Mouse (Mus musculus) 416B (cell line): ENCODE measurements around the gene Sh3rf1.

Experiments used
- DNase-seq: peaks from one replicate; pipeline ENCODE4 v3.0.0; 2011; ENCODE audit warnings: low read depth

The Sh3rf1 gene

DNA sequence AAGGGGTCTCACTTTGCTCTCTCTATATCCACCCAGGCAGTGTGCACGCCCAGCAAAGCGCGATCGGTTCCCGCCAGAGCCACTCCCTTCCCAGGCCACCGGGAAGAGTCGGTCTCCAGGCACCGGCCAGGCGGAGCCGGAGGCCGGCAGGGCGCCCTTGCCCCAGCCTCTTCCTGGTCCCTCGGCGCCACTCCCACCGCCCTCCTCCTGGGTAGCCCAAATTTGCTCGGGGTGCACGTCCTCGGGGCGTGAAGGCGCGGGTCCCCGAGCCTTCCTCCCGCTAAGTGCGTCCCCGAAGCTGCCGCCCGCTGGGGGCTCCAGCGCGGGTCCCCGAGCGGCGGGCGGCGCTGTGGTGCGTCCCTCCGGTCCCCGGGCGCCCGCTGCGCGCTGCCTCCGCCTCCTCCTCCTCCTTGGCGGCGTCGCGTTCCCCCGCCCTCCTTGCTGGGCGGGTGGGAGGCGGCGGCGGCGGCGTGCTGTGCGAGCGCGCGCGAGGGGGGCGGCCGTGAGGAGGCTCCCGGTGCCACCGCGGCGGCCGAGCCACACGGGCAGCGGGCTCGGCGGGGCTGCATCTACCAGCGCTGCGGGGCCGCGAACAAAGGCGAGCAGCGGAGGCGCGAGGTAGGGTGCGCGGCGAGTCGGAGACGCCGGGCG lies at the start of gene Sh3rf1:
Sh3rf1 (plus strand) TSS at position 144 of the 651 bp plus-strand sequence.
- DNase-seq: peak; percentile 60

DNA sequence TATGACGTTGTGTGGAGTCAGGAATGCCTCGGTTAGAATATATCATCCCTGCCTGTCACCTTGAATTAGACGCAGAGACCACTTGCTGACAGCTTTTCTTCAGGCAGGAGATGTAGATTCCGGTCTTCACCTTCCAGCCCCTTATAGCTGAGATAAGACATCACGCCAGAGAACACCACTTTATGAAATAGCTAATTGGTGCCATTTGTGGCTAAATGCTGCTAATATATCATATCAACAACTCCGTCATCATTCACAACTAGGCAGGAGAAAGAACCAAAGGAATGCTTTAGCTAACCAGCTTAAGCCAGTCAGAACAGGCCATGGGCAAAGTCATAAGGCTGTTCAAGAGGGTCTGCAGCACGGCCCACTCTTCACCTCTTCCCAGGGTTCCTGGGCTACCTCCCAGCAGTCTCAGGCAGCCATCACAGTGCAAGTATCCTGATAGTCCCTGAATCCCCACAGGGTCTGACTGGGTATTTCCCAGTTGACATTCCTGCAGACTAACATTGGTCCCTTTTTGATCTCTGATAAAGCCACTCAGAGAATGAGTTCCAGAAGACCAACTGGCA lies 49.7 kb upstream of the Sh3rf1 start:
- DNase-seq: no peak

DNA sequence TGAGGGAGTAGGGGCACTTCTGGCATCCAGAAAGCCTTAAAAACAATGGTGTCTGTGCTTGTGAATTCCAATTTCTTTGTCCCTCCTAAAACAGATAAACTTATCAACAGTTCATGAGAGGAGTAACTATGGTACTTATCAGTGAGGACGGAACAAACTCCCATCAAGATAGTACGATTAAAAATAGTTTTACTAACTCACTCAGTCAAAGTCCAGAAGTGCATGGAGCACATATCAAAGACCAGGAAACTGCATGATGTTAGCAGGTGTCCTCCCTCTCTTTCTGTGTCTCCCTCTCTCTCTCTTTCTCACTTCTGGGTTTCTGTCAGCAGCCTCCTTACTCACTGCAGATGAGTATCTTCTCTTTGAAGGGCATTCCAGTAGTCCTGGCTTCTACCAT lies 47.8 kb upstream of the Sh3rf1 start:
- DNase-seq: no peak

DNA sequence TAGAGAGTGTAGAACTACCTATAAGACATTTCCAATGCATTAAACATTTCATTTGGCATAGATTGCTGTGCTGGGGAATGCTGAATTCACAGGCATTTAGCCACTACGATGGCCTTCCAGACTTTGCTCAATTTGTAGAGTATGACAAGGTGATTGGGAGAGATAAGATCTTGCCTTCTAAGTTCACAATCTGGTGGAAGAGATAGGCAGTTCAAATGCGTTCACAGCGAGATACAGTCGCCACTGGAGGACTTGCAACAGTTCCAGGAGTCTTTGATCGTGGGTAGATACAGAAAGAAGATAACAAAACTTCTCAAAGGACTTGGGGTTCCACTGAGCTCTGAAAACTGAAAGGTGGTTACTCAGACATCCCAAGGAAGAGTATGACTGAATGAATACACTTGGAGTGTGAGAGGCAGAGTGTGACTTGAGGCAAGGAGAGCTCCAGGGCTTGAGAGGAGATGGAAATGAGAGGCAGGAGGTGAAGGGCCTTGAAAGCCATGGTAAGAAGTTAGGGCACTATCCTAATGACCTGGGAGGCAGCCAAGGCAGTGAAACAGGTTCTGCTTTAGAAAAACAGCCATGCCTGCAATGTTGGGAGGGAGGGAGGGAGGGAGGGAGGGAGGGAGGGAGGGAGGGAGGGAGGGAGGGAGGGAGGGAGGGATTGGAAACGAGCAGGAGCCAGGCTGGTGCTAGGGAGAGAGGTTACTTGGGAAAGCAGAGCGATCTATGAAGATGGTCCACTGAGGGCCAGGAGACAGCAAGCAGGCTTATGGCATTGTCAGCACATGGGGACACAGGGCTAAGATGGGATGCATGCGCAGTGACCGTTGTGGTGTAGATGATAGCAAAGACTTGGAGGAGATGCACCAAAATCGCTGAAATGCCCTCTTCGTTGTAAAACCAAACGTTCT lies 45.7 kb upstream of the Sh3rf1 start:
- DNase-seq: peak; percentile 60

DNA sequence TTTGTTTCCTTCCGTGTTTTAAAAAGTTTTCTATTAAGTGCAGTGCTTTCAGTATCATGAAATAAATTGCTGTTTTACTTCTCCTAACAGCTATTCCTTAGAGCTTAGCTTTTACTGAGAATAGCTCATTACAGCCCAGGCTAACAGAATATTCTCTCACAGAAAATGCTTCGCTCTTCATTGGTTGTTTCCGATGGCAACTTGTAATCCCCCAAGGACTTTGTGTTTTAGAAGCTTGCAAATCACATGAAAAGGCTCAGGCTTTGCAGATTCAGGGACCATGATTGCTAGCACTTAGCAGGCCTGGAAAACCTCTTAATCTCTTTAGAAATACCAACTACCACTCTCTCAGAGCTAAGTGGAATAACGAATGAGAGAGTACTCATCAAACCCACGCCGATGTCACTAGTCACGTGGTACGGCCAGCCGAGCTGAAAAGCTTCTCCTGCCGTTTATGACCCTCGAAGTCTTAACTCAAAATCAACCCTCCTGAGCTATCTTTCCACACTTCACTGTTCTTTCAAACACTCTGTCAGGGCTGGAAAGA lies 45.0 kb upstream of the Sh3rf1 start:
- no peak for DNase-seq

DNA sequence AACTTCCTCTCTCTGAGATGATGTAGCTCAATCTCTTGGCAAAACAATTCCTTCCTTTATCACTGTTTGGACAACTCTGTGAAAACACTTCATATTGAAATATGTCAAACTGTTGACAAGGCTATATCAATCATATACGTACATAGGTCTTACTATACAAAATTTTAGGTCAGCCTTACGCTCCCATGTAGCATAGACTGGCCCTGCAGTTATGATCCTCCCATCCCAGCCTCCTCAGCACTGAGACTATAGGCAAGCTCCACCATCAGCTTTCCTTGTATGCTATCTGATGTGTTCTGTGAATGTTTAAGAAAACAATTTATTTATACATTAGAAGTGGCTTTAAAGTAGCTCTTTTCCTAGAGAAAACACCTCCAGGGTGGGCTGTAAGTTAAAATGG lies 42.1 kb upstream of the Sh3rf1 start:
- no peak for DNase-seq

DNA sequence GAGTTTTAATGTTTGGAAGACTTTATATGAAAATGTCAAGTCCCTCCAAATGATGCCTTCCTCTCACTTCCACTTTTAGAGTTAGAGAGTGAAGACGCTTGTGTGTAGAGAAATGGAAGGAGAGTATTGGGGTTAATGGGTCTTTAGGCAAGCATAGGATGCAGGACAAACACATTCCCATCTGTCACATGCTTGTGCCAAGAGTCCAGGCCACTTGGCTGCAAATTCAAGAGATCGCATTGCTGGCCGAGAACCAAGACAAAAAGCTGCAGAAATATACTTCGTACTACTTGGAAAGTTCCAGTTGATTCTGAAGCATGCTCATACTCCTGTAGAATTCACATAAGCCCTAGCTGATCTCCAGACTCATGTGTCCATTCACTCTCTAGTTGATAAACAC lies 41.7 kb upstream of the Sh3rf1 start:
- no peak for DNase-seq

- peak; percentile 65 for DNase-seq
These were observed 38.1 kb upstream of the Sh3rf1 start for GRCm38 (mm10) chr8:61185274-61186198.

DNA sequence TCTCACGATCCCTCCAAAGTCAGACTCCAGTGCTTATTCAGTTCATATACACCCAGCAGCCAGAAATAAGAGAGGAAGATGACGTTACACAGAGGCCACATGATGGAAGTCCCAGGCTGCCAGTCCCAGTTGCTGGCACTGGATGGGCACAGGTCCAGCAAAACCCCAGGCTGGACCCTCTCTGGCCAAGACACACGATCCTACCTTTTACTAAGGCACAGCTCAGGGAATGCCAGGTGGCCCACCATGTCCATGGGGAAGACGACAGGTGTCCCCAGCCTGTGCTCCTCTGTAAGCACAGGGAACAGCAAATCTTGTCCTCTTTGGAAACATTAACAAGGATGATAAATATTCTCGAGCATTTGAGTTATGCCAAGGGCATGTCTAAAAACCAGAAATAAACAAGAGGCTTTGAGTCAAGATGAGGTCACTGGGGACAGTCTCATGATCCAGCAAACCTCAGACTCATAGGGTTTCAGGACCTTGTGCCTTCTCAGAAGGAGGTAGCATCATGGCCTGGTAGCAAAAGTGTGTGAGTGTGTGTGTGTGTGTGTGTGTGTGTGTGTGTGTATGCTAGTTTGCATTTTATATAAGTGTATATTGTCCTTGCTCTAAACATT lies 29.3 kb upstream of the Sh3rf1 start:
- DNase-seq: no peak

DNA sequence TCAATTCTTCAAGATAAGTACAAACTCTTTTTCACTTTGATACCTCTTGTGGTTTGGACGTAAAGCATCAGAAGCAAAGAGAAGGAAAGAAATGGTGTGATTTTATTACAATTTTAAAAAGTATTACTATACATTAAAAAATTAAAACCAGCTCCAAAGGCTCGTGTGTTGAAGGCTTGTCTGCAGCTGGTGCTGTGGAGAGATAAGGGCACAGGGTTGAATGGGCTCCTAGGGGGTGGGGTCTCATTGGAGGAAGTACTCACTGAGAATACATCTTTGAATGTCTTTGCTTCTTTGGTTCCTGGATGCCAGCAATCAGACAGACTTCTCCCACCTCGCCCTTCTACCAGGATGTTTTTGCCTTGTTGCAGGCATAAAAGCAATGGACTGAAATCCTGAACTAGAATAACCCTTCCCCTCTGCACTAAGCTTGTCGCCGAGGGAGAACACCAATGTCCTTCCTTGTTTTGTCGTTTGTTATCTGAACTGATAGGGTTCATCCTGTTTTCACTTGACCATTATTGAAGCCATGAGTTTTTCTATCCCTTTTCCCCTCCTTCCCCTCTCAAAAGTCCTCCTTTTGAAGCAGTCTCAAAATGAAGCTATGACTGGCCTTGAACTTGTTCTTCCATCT lies 23.3 kb upstream of the Sh3rf1 start:
- DNase-seq: no peak

GRCm38 (mm10) chr8:61203035-61203826 lies 20.4 kb upstream of the Sh3rf1 start:
- no peak for DNase-seq

- no peak for DNase-seq
These were observed 16.8 kb upstream of the Sh3rf1 start for GRCm38 (mm10) chr8:61206876-61207275.

DNA sequence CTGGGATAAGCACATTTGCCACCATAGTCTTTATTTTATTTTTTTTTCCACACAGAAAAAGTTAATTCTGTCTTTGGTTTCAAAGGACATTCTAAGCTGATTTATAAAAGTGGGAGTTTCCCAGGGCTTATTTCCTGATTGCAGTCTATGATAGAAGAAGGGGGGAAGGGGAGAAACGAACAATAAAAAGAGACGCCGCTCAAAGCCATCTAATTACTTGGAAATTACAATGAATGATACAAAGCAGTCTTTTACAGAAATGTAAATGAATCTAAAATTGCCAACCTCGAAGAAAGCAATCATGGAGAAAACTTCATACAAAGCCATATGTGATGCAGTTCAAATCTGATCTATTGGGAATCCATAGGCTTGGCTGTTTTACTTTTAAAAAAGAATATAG lies 16.0 kb upstream of the Sh3rf1 start:
- DNase-seq: no peak

DNA sequence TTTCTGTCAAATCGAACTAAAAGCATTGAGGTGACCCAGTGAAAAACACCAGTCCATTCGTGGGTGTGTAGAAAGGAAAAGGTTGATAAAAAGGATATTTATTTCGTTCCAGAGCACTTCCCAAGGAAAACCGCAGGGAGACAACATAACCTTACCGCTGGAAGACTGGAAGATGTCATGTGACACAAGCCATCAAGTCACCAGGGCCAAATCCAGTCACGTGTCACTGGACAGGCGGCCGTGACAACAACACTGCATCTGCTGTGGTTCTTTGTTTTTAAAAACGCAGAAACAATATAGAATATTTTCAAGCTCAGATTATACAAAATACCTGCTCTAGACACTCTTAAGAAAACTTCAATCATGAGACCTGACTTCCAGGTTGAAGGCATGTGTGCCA lies 15.0 kb upstream of the Sh3rf1 start:
- DNase-seq: no peak

- no peak for DNase-seq
These were observed 12.8 kb upstream of the Sh3rf1 start for GRCm38 (mm10) chr8:61210836-61211235.

GRCm38 (mm10) chr8:61215081-61215819 lies 8.4 kb upstream of the Sh3rf1 start:
- DNase-seq: no peak

- DNase-seq: no peak
These were observed 6.7 kb upstream of the Sh3rf1 start for GRCm38 (mm10) chr8:61217017-61217416.

DNA sequence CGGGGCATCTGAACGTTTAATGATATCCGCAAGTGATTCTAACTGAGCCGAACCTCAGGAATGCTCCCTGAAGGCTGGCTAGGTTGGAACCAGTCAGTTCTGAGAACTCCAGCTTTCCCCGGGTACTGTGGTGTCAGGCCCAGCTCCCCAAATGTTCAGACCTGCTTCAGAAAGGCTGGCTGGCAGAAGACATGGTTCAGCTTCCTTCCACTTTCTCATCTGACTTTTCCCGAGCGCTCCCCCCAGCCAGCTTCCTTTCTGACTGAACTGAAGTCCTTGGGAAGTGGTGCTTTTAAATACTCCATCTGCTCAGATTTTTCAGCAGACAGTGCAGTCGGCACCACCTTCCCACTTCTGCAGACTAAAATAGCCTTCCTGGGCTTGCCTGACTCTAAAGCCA lies 6.2 kb upstream of the Sh3rf1 start:
- DNase-seq: no peak

DNA sequence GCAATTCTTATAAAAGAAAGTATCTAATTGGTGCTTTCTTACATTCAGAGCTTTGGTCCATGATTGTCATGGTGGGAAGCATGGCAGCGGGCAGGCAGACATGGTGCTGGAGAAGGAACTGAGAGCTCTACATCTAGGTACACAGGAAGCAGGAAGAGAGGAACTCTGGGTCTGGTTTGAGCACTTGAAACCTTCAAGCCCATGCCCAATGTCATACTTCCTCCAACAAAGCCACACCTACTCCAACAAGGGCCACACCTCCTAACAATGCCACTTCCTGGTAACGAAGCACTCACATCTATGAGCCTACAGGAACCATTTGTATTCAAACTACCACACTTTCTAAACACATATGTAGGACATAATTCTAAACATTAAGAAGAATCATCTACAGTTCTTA lies 5.2 kb upstream of the Sh3rf1 start:
- DNase-seq: peak; percentile 42
